ENCODE assay signal across 21 mouse cellular contexts in genomic region chr5:105616538-105616937, GRCm38 (mm10).
A peak's percentile ranks its signal among the peaks of the same experiment; 100 is the strongest.
DNase-seq lines count a peak whose midpoint lies in the region; ATAC-seq and TF ChIP-seq lines count a peak whose summit lies in the region.
"Had no signal": no experiment of that assay in that cellular context is flagged by ENCODE, and none has a peak within 500 bp of the region (broad histone marks: within the 10 kb centered on the region; RNA-seq: fewer than 3 reads in every experiment).

No protein-coding gene starts in this region.

- no peak overlapping the region for H3K4me3 ChIP-seq in heart, postnatal 0 days (ENCODE audit: low read depth, low read length)
- H3K4me3 ChIP-seq in brown adipose tissue, adult 24 weeks (ENCODE audit: insufficient read depth, low read depth, low read length): no peak overlapping the region
- H3K4me3 ChIP-seq: heart, embryonic 13.5 days; stomach, embryonic 15.5 days had no signal

- 67% methylated on average over 5 of the region's 5 CpGs for WGBS in heart, postnatal 0 days

- no peak for TF ChIP-seq CTCF in heart, postnatal 0 days (IDR thresholded peaks at IDR 0.05; ENCODE audit: low read depth)

- peak overlapping the region; percentile 15; the same call in 1 of the 2 replicates for H3K27ac ChIP-seq in heart, postnatal 0 days (ENCODE audit: low read depth)
- H3K27ac ChIP-seq in brown adipose tissue, adult 24 weeks (replicated peaks; ENCODE audit: low read depth, low read length): 0 out of 2 replicates have a peak overlapping the region, but pooled peaks have one; percentile 34
- H3K27ac ChIP-seq: heart, embryonic 13.5 days; stomach, embryonic 15.5 days had no signal

- H3K36me3 ChIP-seq in heart, postnatal 0 days (replicated peaks; ENCODE audit: control insufficient read depth, insufficient read depth, low read length): no peaks in the 10 kb centered on the region; the same call in 1 of the 2 replicates
- H3K36me3 ChIP-seq: stomach, embryonic 15.5 days had no signal

- no peak for TF ChIP-seq EP300 in heart, postnatal 0 days (IDR thresholded peaks at IDR 0.05; ENCODE audit: low read depth)

- no peak for DNase-seq in heart, postnatal 0 days (ENCODE audit: low spot score)
- no peak for DNase-seq in heart, postnatal 10 days
- DNase-seq in naive thymus-derived CD4-positive, alpha-beta T cell, adult 2 months (ENCODE audit: low read depth): peak; percentile 45
- DNase-seq in thymus, postnatal 25 days: peak; percentile 56
- DNase-seq in embryo, embryonic 10.5 days (ENCODE audit: low spot score): no peak
- no peak for DNase-seq in ovary, postnatal 10 days (ENCODE audit: low spot score)
- no peak for DNase-seq in urinary bladder, postnatal 25 days (ENCODE audit: low spot score)
- DNase-seq: adrenal gland, adult 8-10 months; cerebellum, postnatal 10 days; heart, postnatal 4 days; kidney, adult 11 months; kidney, postnatal 10 days; layer of hippocampus, postnatal 36 days; liver, postnatal 0 days; lung, postnatal 10 days had no signal

- no peaks in the 10 kb centered on the region for H3K27me3 ChIP-seq in heart, postnatal 0 days (ENCODE audit: control insufficient read depth, insufficient read depth, low read length)
- H3K27me3 ChIP-seq: heart, embryonic 13.5 days; stomach, embryonic 15.5 days had no signal

- ATAC-seq in heart, postnatal 0 days (ENCODE audit: insufficient read depth, low read depth): no peak
- ATAC-seq: forebrain, embryonic 16.5 days; hindbrain, embryonic 16.5 days; liver, postnatal 0 days; midbrain, embryonic 16.5 days had no signal

- 0 out of 2 replicates have a peak, but pooled peaks cover 4% of the 10 kb centered on the region for H3K4me1 ChIP-seq in heart, postnatal 0 days (ENCODE audit: control insufficient read depth, insufficient read depth)
- peaks cover 29% of the 10 kb centered on the region for H3K4me1 ChIP-seq in brown adipose tissue, adult 24 weeks (ENCODE audit: control insufficient read depth, insufficient read depth, insufficient read length, low read length)
- H3K4me1 ChIP-seq: stomach, embryonic 15.5 days had no signal

- intact Hi-C loops in heart, postnatal 10 days (cut with DNase I): no loop called here

- H3K4me2 ChIP-seq in heart, postnatal 0 days (ENCODE audit: low read depth, low read length): no peak overlapping the region; the same call in 1 of the 2 replicates
- H3K4me2 ChIP-seq: heart, embryonic 13.5 days; stomach, embryonic 15.5 days had no signal

- no peak overlapping the region for H3K9ac ChIP-seq in heart, postnatal 0 days (replicated peaks; ENCODE audit: low read depth, low read length)
- H3K9ac ChIP-seq: heart, embryonic 13.5 days; liver, postnatal 0 days; stomach, embryonic 15.5 days had no signal

- H3K9me3 ChIP-seq in heart, postnatal 0 days (replicated peaks; ENCODE audit: control insufficient read depth, low read length): no peaks in the 10 kb centered on the region
- H3K9me3 ChIP-seq: heart, embryonic 13.5 days; stomach, embryonic 15.5 days had no signal

Comparison
In these comparisons a context has a peak if more than half of its experiments do, and no peak if none do; other contexts are left out.
1. DNase-seq: peak in naive thymus-derived CD4-positive, alpha-beta T cell, adult 2 months (single experiment) and thymus, postnatal 25 days (single experiment); none in heart, postnatal 0 days (single experiment), heart, postnatal 10 days (0 of 2), embryo, embryonic 10.5 days (single experiment), ovary, postnatal 10 days (single experiment) and urinary bladder, postnatal 25 days (single experiment).